Mouse (Mus musculus): ENCODE results near the gene Rassf6.

GRCm38 (mm10) chr5:90596155-90596554 is 44.3 kb downstream of the Rassf6 start:
- TF ChIP-seq CTCF (IDR thresholded peaks at IDR 0.05; ENCODE audit: insufficient read depth, low read depth, low read length): no peak
- no peak for TF ChIP-seq POLR2A (IDR thresholded peaks at IDR 0.05; ENCODE audit: insufficient read depth, low read depth, low read length)

All from olfactory bulb, adult 2 months (tissue).